Mouse (Mus musculus) liver, postnatal 0 days (tissue): ENCODE data around the gene Tbc1d20. TPM values are rescaled to one million over a fixed set of nuclear protein-coding genes. Genes with fewer than 3 reads are reported as not detected.
"Not testable (repeated sequence)": the region's sequence is repeated elsewhere in the genome, so short reads cannot be mapped to it uniquely, and the experiment has no call there.

Experiments
- ATAC-seq: fragments of 200-750 bp; cut with Nextera tagmentation; 2 replicates; pipeline ENCODE4 v1.8.0; 2017; ENCODE audit warnings: mild to moderate bottlenecking, moderate library complexity
- DNase-seq: peaks from one replicate; pipeline ENCODE4 v3.0.0-alpha.2; 2016
- H3K27ac ChIP-seq: fragments of 300-500 bp; sonication (generic); 2 replicates; pipeline ENCODE4 v1.5.1; 2014; ENCODE audit warnings: antibody characterized with exemption, moderate library complexity, mild to moderate bottlenecking, low read depth
- H3K27me3 ChIP-seq: fragments of 300-500 bp; sonication (generic); 2 replicates; pipeline ENCODE4 v1.6.1; 2014; ENCODE audit warnings: low read length, control low read depth, mixed read lengths; ENCODE audit not compliant: insufficient read depth
- H3K36me3 ChIP-seq: fragments of 300-500 bp; sonication (generic); replicated peaks from 2 replicates; pipeline ENCODE4 v1.6.1; 2014; ENCODE audit warnings: mild to moderate bottlenecking, control low read depth, low read length, moderate library complexity, mixed read lengths; ENCODE audit not compliant: insufficient read depth
- H3K4me1 ChIP-seq: fragments of 300-500 bp; sonication (generic); 2 replicates; pipeline ENCODE4 v1.6.1; 2014; ENCODE audit warnings: antibody characterized with exemption, mild to moderate bottlenecking, control low read depth; ENCODE audit not compliant: insufficient read depth
- H3K4me2 ChIP-seq: fragments of 300-500 bp; sonication (generic); 2 replicates; pipeline ENCODE4 v1.6.1; 2014; ENCODE audit warnings: low read depth, mild to moderate bottlenecking, low read length, moderate library complexity, mixed read lengths
- H3K4me3 ChIP-seq: fragments of 300-500 bp; sonication (generic); 2 replicates; pipeline ENCODE4 v1.5.1; 2014; ENCODE audit warnings: low read depth, low read length
- H3K9ac ChIP-seq: fragments of 300-500 bp; sonication (generic); replicated peaks from 2 replicates; pipeline ENCODE4 v1.6.1; 2014; ENCODE audit warnings: mild to moderate bottlenecking, moderate library complexity
- H3K9me3 ChIP-seq: fragments of 300-500 bp; sonication (generic); 2 replicates; pipeline ENCODE4 v1.6.1; 2016; ENCODE audit warnings: mild to moderate bottlenecking, control low read depth, low read length, mixed read lengths
- CTCF ChIP-seq: sonication (generic); IDR thresholded peaks from 2 replicates; pipeline ENCODE4 v1.5.1; 2016; ENCODE audit warnings: antibody characterized with exemption, low read depth
- EP300 ChIP-seq: IDR thresholded peaks from 2 replicates; pipeline ENCODE4 v1.6.1; 2016; ENCODE audit warnings: antibody characterized with exemption, low read depth, mild to moderate bottlenecking
- WGBS: fragments of 180-500 bp; shearing (Covaris S2); extraction: QIAGEN DNeasy Blood & Tissue Kit; methylation state at CpG from one replicate; pipeline ENCODE4 v1.1.7; 2014; ENCODE audit not compliant: insufficient replicate concordance; 5-methylcytosine and 5-hydroxymethylcytosine counted together
- polyA plus RNA-seq: library from polyadenylated mRNA; unstranded; fragments of >200 nt; fragmentation: Nextera tagmentation; extraction: Ambion mirVana; gene quantifications from 2 replicates; pipeline ENCODE4 v1.2.1, GENCODE M21; 2015

Gene Tbc1d20
- polyA plus RNA-seq, 1 experiment from 2014 or later: 7.8 TPM

- no peak for ATAC-seq
- H3K9ac ChIP-seq: no peak overlapping the region
- H3K9me3 ChIP-seq: no peaks in the 10 kb centered on the region
Measured at GRCm38 (mm10) chr2:152287560-152287959, 6.1 kb upstream of the Tbc1d20 start.

GRCm38 (mm10) chr2:152288046-152288445 lies 5.6 kb upstream of the Tbc1d20 start:
- Histone ChIP-seq H3K4me2 (no peak overlapping the region), H3K9ac (no peak overlapping the region), H3K27me3 (no peaks in the 10 kb centered on the region), H3K4me1 (peaks cover under 1% of the 10 kb centered on the region; the same call in 1 of the 2 replicates), H3K9me3 (no peaks in the 10 kb centered on the region), H3K27ac (no peak overlapping the region), H3K4me3 (no peak overlapping the region), H3K36me3 (peaks cover 27% of the 10 kb centered on the region)
- DNase-seq (no peak), ATAC-seq (no peak)
- TF ChIP-seq EP300 (no peak), CTCF (no peak)
- 77% methylated on average over 8 of the region's 8 CpGs for WGBS

More at GRCm38 (mm10) chr2:152287560-152287959, 6.1 kb upstream of the Tbc1d20 start:
- Histone ChIP-seq H3K4me3 (no peak overlapping the region), H3K27ac (no peak overlapping the region), H3K4me1 (no peaks in the 10 kb centered on the region), H3K27me3 (no peaks in the 10 kb centered on the region), H3K4me2 (no peak overlapping the region), H3K36me3 (peaks cover 30% of the 10 kb centered on the region)
- TF ChIP-seq EP300 (no peak), CTCF (no peak)
- DNase-seq: no peak
- 84% methylated on average over 5 of the region's 5 CpGs for WGBS

- ATAC-seq, H3K4me1 ChIP-seq: not testable (repeated sequence)
- 70% methylated on average over 1 of the region's 2 CpGs for WGBS
Measured at GRCm38 (mm10) chr2:152289623-152290022, 4.0 kb upstream of the Tbc1d20 start.

GRCm38 (mm10) chr2:152292475-152292874 lies 1.2 kb upstream of the Tbc1d20 start:
- Histone ChIP-seq H3K4me1 (peaks cover 22% of the 10 kb centered on the region), H3K9me3 (no peaks in the 10 kb centered on the region), H3K4me3 (no peak overlapping the region), H3K4me2 (no peak overlapping the region), H3K36me3 (no peaks in the 10 kb centered on the region), H3K27me3 (no peaks in the 10 kb centered on the region), H3K9ac (no peak overlapping the region), H3K27ac (no peak overlapping the region)
- 74% methylated on average over 2 of the region's 2 CpGs for WGBS
- TF ChIP-seq EP300: no peak
- TF ChIP-seq CTCF: no peak
- ATAC-seq: no peak
- no peak for DNase-seq

More at GRCm38 (mm10) chr2:152289623-152290022, 4.0 kb upstream of the Tbc1d20 start:
- not testable (repeated sequence) for H3K27me3 ChIP-seq, H3K9me3 ChIP-seq, H3K27ac ChIP-seq, H3K9ac ChIP-seq, H3K4me2 ChIP-seq, H3K4me3 ChIP-seq, DNase-seq
- peaks cover 13% of the 10 kb centered on the region for H3K36me3 ChIP-seq

- Histone ChIP-seq H3K4me3 (peak overlapping the region; percentile 86), H3K9me3 (no peaks in the 10 kb centered on the region), H3K4me1 (peaks cover 25% of the 10 kb centered on the region), H3K27me3 (no peaks in the 10 kb centered on the region), H3K36me3 (no peaks in the 10 kb centered on the region), H3K4me2 (peak overlapping the region; percentile 92), H3K27ac (no peak overlapping the region), H3K9ac (peak overlapping the region; percentile 63)
- TF ChIP-seq EP300: no peak
- no peak for TF ChIP-seq CTCF
- ATAC-seq (peak; percentile 46), DNase-seq (no peak)
- WGBS: 2% methylated on average over 15 of the region's 15 CpGs
Measured at GRCm38 (mm10) chr2:152293179-152293726, 375 bp upstream of the Tbc1d20 start.

- peaks cover 29% of the 10 kb centered on the region for H3K4me1 ChIP-seq
- H3K27me3 ChIP-seq: no peaks in the 10 kb centered on the region
- no peak for TF ChIP-seq EP300
- TF ChIP-seq CTCF: no peak
- H3K9me3 ChIP-seq: no peaks in the 10 kb centered on the region
- peak overlapping the region; percentile 93; the same call in 1 of the 2 replicates for H3K27ac ChIP-seq
- ATAC-seq (no peak), DNase-seq (no peak)
- H3K36me3 ChIP-seq: no peaks in the 10 kb centered on the region
- WGBS: 29% methylated on average over 5 of the region's 5 CpGs
- peak overlapping the region; percentile 86 for H3K4me3 ChIP-seq
- H3K4me2 ChIP-seq: peak overlapping the region; percentile 92
- H3K9ac ChIP-seq: peak overlapping the region; percentile 82
Measured at GRCm38 (mm10) chr2:152294541-152294940, 913 bp downstream of the Tbc1d20 start.
